Mouse (Mus musculus): Measurements from ENCODE around the gene Gm20388. TPM values are rescaled to one million over a fixed set of nuclear protein-coding genes. Genes with fewer than 3 reads are reported as not detected.
A peak's percentile ranks its signal among the peaks of the same experiment; 100 is the strongest.

The Gm20388 gene
- polyA plus RNA-seq, 1 experiment from 2014 or later, result 4.4 TPM

- Histone ChIP-seq H3K27me3 (no peaks in the 10 kb centered on the region), H3K4me1 (replicated peaks) (peaks cover 20% of the 10 kb centered on the region), H3K9ac (replicated peaks) (no peak overlapping the region), H3K4me3 (replicated peaks) (no peak overlapping the region), H3K9me3 (no peaks in the 10 kb centered on the region), H3K36me3 (peaks cover 17% of the 10 kb centered on the region), H3K27ac (no peak overlapping the region), H3K4me2 (replicated peaks) (no peak overlapping the region)
- no peak for ATAC-seq
- WGBS, result 92% methylated on average over 5 of the region's 5 CpGs
Measured at GRCm38 (mm10) chr8:121892875-121893274, 1982.2 kb downstream of the Gm20388 start.

GRCm38 (mm10) chr8:121895910-121896309 lies 1985.3 kb downstream of the Gm20388 start:
- WGBS, result 76% methylated on average over 7 of the region's 7 CpGs

GRCm38 (mm10) chr8:121896476-121897145 lies 1986.0 kb downstream of the Gm20388 start:
- 30% methylated on average over 12 of the region's 12 CpGs for WGBS
- Histone ChIP-seq H3K9me3 (no peaks in the 10 kb centered on the region), H3K27ac (no peak overlapping the region; the same call in 1 of the 2 replicates), H3K9ac (replicated peaks) (no peak overlapping the region; the same call in 1 of the 2 replicates), H3K4me3 (replicated peaks) (no peak overlapping the region), H3K4me1 (replicated peaks) (peaks cover 40% of the 10 kb centered on the region), H3K36me3 (peaks cover 12% of the 10 kb centered on the region; the same call in 1 of the 2 replicates), H3K27me3 (no peaks in the 10 kb centered on the region), H3K4me2 (replicated peaks) (no peak overlapping the region)
- ATAC-seq, result no peak

More at GRCm38 (mm10) chr8:121895910-121896309, 1985.3 kb downstream of the Gm20388 start:
- Histone ChIP-seq H3K36me3 (peaks cover 12% of the 10 kb centered on the region; the same call in 1 of the 2 replicates), H3K4me2 (replicated peaks) (no peak overlapping the region), H3K4me1 (replicated peaks) (peaks cover 37% of the 10 kb centered on the region), H3K9ac (replicated peaks) (no peak overlapping the region), H3K27me3 (no peaks in the 10 kb centered on the region), H3K27ac (no peak overlapping the region), H3K4me3 (replicated peaks) (no peak overlapping the region), H3K9me3 (no peaks in the 10 kb centered on the region)
- ATAC-seq, result no peak

- H3K4me1 ChIP-seq (replicated peaks), result peaks cover 45% of the 10 kb centered on the region
- H3K27me3 ChIP-seq, result no peaks in the 10 kb centered on the region
- H3K9me3 ChIP-seq, result no peaks in the 10 kb centered on the region
- no peak overlapping the region for H3K4me2 ChIP-seq (replicated peaks)
- H3K36me3 ChIP-seq, result peaks cover 12% of the 10 kb centered on the region; the same call in 1 of the 2 replicates
- H3K9ac ChIP-seq (replicated peaks), result 0 out of 2 replicates have a peak overlapping the region, but pooled peaks have one; percentile 41
- ATAC-seq, result no peak
- peak overlapping the region; percentile 81; the same call in 1 of the 2 replicates for H3K27ac ChIP-seq
- no peak overlapping the region for H3K4me3 ChIP-seq (replicated peaks)
- 84% methylated on average over 9 of the region's 9 CpGs for WGBS
Measured at GRCm38 (mm10) chr8:121897205-121897604, 1986.6 kb downstream of the Gm20388 start.

- Histone ChIP-seq H3K9ac (replicated peaks) (peak overlapping the region; percentile 39), H3K36me3 (peaks cover 12% of the 10 kb centered on the region; the same call in 1 of the 2 replicates), H3K27me3 (no peaks in the 10 kb centered on the region), H3K27ac (peak overlapping the region; percentile 81), H3K9me3 (no peaks in the 10 kb centered on the region), H3K4me2 (replicated peaks) (peak overlapping the region; percentile 30), H3K4me1 (replicated peaks) (peaks cover 45% of the 10 kb centered on the region), H3K4me3 (replicated peaks) (no peak overlapping the region; the same call in 1 of the 2 replicates)
- ATAC-seq, result peak; percentile 41
- 21% methylated on average over 7 of the region's 7 CpGs for WGBS
Measured at GRCm38 (mm10) chr8:121897871-121898381, 1987.3 kb downstream of the Gm20388 start.

- H3K4me1 ChIP-seq (replicated peaks), result peaks cover 45% of the 10 kb centered on the region
- H3K27me3 ChIP-seq, result no peaks in the 10 kb centered on the region
- no peak overlapping the region; the same call in 1 of the 2 replicates for H3K4me3 ChIP-seq (replicated peaks)
- no peaks in the 10 kb centered on the region for H3K9me3 ChIP-seq
- 7% methylated on average over 4 of the region's 4 CpGs for WGBS
- peak overlapping the region; percentile 30 for H3K4me2 ChIP-seq (replicated peaks)
- H3K9ac ChIP-seq (replicated peaks), result peak overlapping the region; percentile 39
- H3K27ac ChIP-seq, result peak overlapping the region; percentile 81
- peaks cover 12% of the 10 kb centered on the region; the same call in 1 of the 2 replicates for H3K36me3 ChIP-seq
- peak; percentile 89 for ATAC-seq
Measured at GRCm38 (mm10) chr8:121898401-121898931, 1987.8 kb downstream of the Gm20388 start.

- 65% methylated on average over 18 of the region's 18 CpGs for WGBS
- no peaks in the 10 kb centered on the region for H3K27me3 ChIP-seq
- peak overlapping the region; percentile 30; the same call in 1 of the 2 replicates for H3K4me2 ChIP-seq (replicated peaks)
- H3K36me3 ChIP-seq, result peaks cover 9% of the 10 kb centered on the region; the same call in 1 of the 2 replicates
- no peak overlapping the region for H3K4me3 ChIP-seq (replicated peaks)
- peak overlapping the region; percentile 39; the same call in 1 of the 2 replicates for H3K9ac ChIP-seq (replicated peaks)
- no peak for ATAC-seq
- H3K4me1 ChIP-seq (replicated peaks), result peaks cover 45% of the 10 kb centered on the region
- peak overlapping the region; percentile 81 for H3K27ac ChIP-seq
- no peaks in the 10 kb centered on the region for H3K9me3 ChIP-seq
Measured at GRCm38 (mm10) chr8:121899180-121900044, 1988.8 kb downstream of the Gm20388 start.

GRCm38 (mm10) chr8:121901498-121902236 lies 1991.0 kb downstream of the Gm20388 start:
- ATAC-seq, result no peak
- Histone ChIP-seq H3K9me3 (no peaks in the 10 kb centered on the region), H3K4me3 (replicated peaks) (no peak overlapping the region), H3K27ac (no peak overlapping the region), H3K27me3 (0 out of 2 replicates have a peak, but pooled peaks cover 4% of the 10 kb centered on the region), H3K4me2 (replicated peaks) (0 out of 2 replicates have a peak overlapping the region, but pooled peaks have one; percentile 3), H3K9ac (replicated peaks) (0 out of 2 replicates have a peak overlapping the region, but pooled peaks have one; percentile 4), H3K36me3 (no peaks in the 10 kb centered on the region), H3K4me1 (replicated peaks) (peaks cover 59% of the 10 kb centered on the region)
- WGBS, result 63% methylated on average over 8 of the region's 8 CpGs

- Histone ChIP-seq H3K9me3 (no peaks in the 10 kb centered on the region), H3K9ac (replicated peaks) (no peak overlapping the region), H3K36me3 (no peaks in the 10 kb centered on the region), H3K4me1 (replicated peaks) (peaks cover 47% of the 10 kb centered on the region), H3K27ac (no peak overlapping the region), H3K4me3 (replicated peaks) (peak overlapping the region; percentile 4; the same call in 1 of the 2 replicates), H3K27me3 (peaks cover 12% of the 10 kb centered on the region), H3K4me2 (replicated peaks) (no peak overlapping the region)
- no peak for ATAC-seq
- 69% methylated on average over 6 of the region's 6 CpGs for WGBS
Measured at GRCm38 (mm10) chr8:121903977-121904376, 1993.3 kb downstream of the Gm20388 start.

GRCm38 (mm10) chr8:121904999-121905398 lies 1994.4 kb downstream of the Gm20388 start:
- Histone ChIP-seq H3K9me3 (no peaks in the 10 kb centered on the region), H3K27ac (no peak overlapping the region), H3K27me3 (peaks cover 16% of the 10 kb centered on the region), H3K4me1 (replicated peaks) (peaks cover 41% of the 10 kb centered on the region), H3K4me3 (replicated peaks) (peak overlapping the region; percentile 71), H3K9ac (replicated peaks) (no peak overlapping the region; the same call in 1 of the 2 replicates), H3K36me3 (no peaks in the 10 kb centered on the region), H3K4me2 (replicated peaks) (peak overlapping the region; percentile 98)
- no peak for ATAC-seq
- WGBS, result 87% methylated on average over 9 of the region's 9 CpGs

GRCm38 (mm10) chr8:121905420-121905819 lies 1994.8 kb downstream of the Gm20388 start:
- 46% methylated on average over 1 of the region's 1 CpGs for WGBS
- H3K4me1 ChIP-seq (replicated peaks), result peaks cover 41% of the 10 kb centered on the region
- peak overlapping the region; percentile 98 for H3K4me2 ChIP-seq (replicated peaks)
- H3K9ac ChIP-seq (replicated peaks), result peak overlapping the region; percentile 78
- no peak overlapping the region for H3K27ac ChIP-seq
- H3K4me3 ChIP-seq (replicated peaks), result peak overlapping the region; percentile 71
- no peaks in the 10 kb centered on the region for H3K36me3 ChIP-seq
- peaks cover 16% of the 10 kb centered on the region for H3K27me3 ChIP-seq
- H3K9me3 ChIP-seq, result no peaks in the 10 kb centered on the region
- no peak for ATAC-seq

Measured in midbrain, embryonic 13.5 days (tissue).